12 mouse cellular contexts compared by ENCODE assay signal in genomic region chr10:128340257-128340656, GRCm38 (mm10). TPM values are rescaled to one million over a fixed set of nuclear protein-coding genes. Genes with fewer than 3 reads are reported as not detected.
A peak's percentile ranks its signal among the peaks of the same experiment; 100 is the strongest.
DNase-seq lines count a peak whose midpoint lies in the region; ATAC-seq and TF ChIP-seq lines count a peak whose summit lies in the region.
"Had no signal": no experiment of that assay in that cellular context is flagged by ENCODE, and none has a peak within 500 bp of the region (broad histone marks: within the 10 kb centered on the region; RNA-seq: fewer than 3 reads in every experiment).

No protein-coding gene starts in this region.

- no peak overlapping the region for H3K9ac ChIP-seq in hindbrain, postnatal 0 days (replicated peaks; ENCODE audit: low read length)
- no peak overlapping the region for H3K9ac ChIP-seq in hindbrain, embryonic 13.5 days
- no peak overlapping the region; the same call in 1 of the 2 replicates for H3K9ac ChIP-seq in ES-E14 (ENCODE audit: insufficient read depth, low read depth, low read length, poor library complexity, severe bottlenecking)
- peak overlapping the region; percentile 92; the same call in 1 of the 2 replicates for H3K9ac ChIP-seq in liver, embryonic 12.5 days
- H3K9ac ChIP-seq: kidney, embryonic 15.5 days had no signal

- WGBS in hindbrain, postnatal 0 days = 82% methylated on average over 2 of the region's 2 CpGs
- 90% methylated on average over 2 of the region's 2 CpGs for WGBS in hindbrain, embryonic 13.5 days
- 36% methylated on average over 2 of the region's 2 CpGs for WGBS in liver, embryonic 12.5 days (ENCODE audit: insufficient replicate concordance)
- WGBS in limb, embryonic 10.5 days = 89% methylated on average over 2 of the region's 2 CpGs

- in situ Hi-C loops in ES-E14 (cut with MboI; ENCODE audit: low sequenced_read_pairs in 2 of 2, unreplicated experiment in 2 of 2) = no loop called here

- no peak overlapping the region for H3K4me2 ChIP-seq in hindbrain, postnatal 0 days (ENCODE audit: low read depth, low read length)
- no peak overlapping the region for H3K4me2 ChIP-seq in hindbrain, embryonic 13.5 days
- peak overlapping the region; percentile 86 for H3K4me2 ChIP-seq in liver, embryonic 12.5 days
- H3K4me2 ChIP-seq: kidney, embryonic 15.5 days had no signal

- peaks cover 14% of the 10 kb centered on the region for H3K4me1 ChIP-seq in hindbrain, postnatal 0 days (ENCODE audit: insufficient read depth, low read length)
- peaks cover 30% of the 10 kb centered on the region for H3K4me1 ChIP-seq in hindbrain, embryonic 13.5 days (replicated peaks)
- peaks cover 3 to 11% of the 10 kb centered on the region in 2 experiments; a peak in 3 of 4 replicates for H3K4me1 ChIP-seq in ES-E14 (ENCODE audit: control insufficient read depth in 2 of 2, insufficient read depth in 2 of 2, low read length in 2 of 2, poor library complexity in 1 of 2)
- peaks cover 91% of the 10 kb centered on the region for H3K4me1 ChIP-seq in liver, embryonic 12.5 days
- H3K4me1 ChIP-seq in limb, embryonic 10.5 days = peaks cover 22% of the 10 kb centered on the region

- no peaks in the 10 kb centered on the region for H3K36me3 ChIP-seq in hindbrain, postnatal 0 days (ENCODE audit: insufficient read depth, low read length)
- no peaks in the 10 kb centered on the region for H3K36me3 ChIP-seq in hindbrain, embryonic 13.5 days
- H3K36me3 ChIP-seq in ES-E14 (ENCODE audit: control insufficient read depth, insufficient read depth, low read length, poor library complexity, severe bottlenecking) = peaks cover 4% of the 10 kb centered on the region; the same call in 1 of the 2 replicates
- H3K36me3 ChIP-seq in liver, embryonic 12.5 days = peaks cover 29% of the 10 kb centered on the region
- peaks cover 42% of the 10 kb centered on the region for H3K36me3 ChIP-seq in limb, embryonic 10.5 days

- no peak for ATAC-seq in hindbrain, postnatal 0 days
- no peak for ATAC-seq in hindbrain, embryonic 13.5 days (ENCODE audit: low FRiP score)
- ATAC-seq in liver, embryonic 12.5 days = no peak
- ATAC-seq in granulocyte monocyte progenitor cell, adult 5-6 weeks (replicated peaks; ENCODE audit: poor library complexity, severe bottlenecking) = no peak

- no peaks in the 10 kb centered on the region for H3K9me3 ChIP-seq in hindbrain, postnatal 0 days (ENCODE audit: low read length)
- H3K9me3 ChIP-seq in hindbrain, embryonic 13.5 days = no peaks in the 10 kb centered on the region
- H3K9me3 ChIP-seq in ES-E14 (ENCODE audit: control insufficient read depth, insufficient read depth, low read depth, low read length) = no peaks in the 10 kb centered on the region
- no peaks in the 10 kb centered on the region for H3K9me3 ChIP-seq in liver, embryonic 12.5 days (replicated peaks)
- H3K9me3 ChIP-seq in limb, embryonic 10.5 days (replicated peaks) = no peaks in the 10 kb centered on the region
- H3K9me3 ChIP-seq: kidney, embryonic 15.5 days; midbrain, embryonic 10.5 days had no signal

- TF ChIP-seq CTCF in hindbrain, postnatal 0 days (IDR thresholded peaks at IDR 0.05; ENCODE audit: low read depth) = peak; percentile 24; the same call in 1 of the 2 replicates

- DNase-seq in hindbrain, postnatal 0 days (ENCODE audit: low spot score) = no peak
- peak; percentile 20 to 32 for DNase-seq in B cell, adult 2 months
- peak; percentile 38 for DNase-seq in ES-E14 (ENCODE audit: low read depth, low spot score)
- no peak for DNase-seq in limb, embryonic 10.5 days (ENCODE audit: low spot score)
- DNase-seq in kidney, postnatal 25 days = no peak
- DNase-seq: adrenal gland, postnatal 10 days; cerebellum, adult 9-11 months had no signal

- no peaks in the 10 kb centered on the region for H3K27me3 ChIP-seq in hindbrain, postnatal 0 days (ENCODE audit: insufficient read depth, low read length)
- no peaks in the 10 kb centered on the region for H3K27me3 ChIP-seq in hindbrain, embryonic 13.5 days
- H3K27me3 ChIP-seq in liver, embryonic 12.5 days (replicated peaks) = no peaks in the 10 kb centered on the region
- no peaks in the 10 kb centered on the region for H3K27me3 ChIP-seq in limb, embryonic 10.5 days (ENCODE audit: low read depth, poor library complexity, severe bottlenecking)
- H3K27me3 ChIP-seq: kidney, embryonic 15.5 days had no signal

- no peak overlapping the region for H3K27ac ChIP-seq in hindbrain, postnatal 0 days
- no peak overlapping the region for H3K27ac ChIP-seq in hindbrain, embryonic 13.5 days
- H3K27ac ChIP-seq in ES-E14 (ENCODE audit: insufficient read depth, low read depth, low read length, poor library complexity, severe bottlenecking) = no peak overlapping the region; the same call in 1 of the 2 replicates
- H3K27ac ChIP-seq in liver, embryonic 12.5 days = peak overlapping the region; percentile 41; the same call in 1 of the 2 replicates
- H3K27ac ChIP-seq in limb, embryonic 10.5 days = no peak overlapping the region
- H3K27ac ChIP-seq: kidney, embryonic 15.5 days; midbrain, embryonic 10.5 days had no signal

- no peak overlapping the region for H3K4me3 ChIP-seq in hindbrain, postnatal 0 days (ENCODE audit: low read length)
- H3K4me3 ChIP-seq in hindbrain, embryonic 13.5 days = no peak overlapping the region
- H3K4me3 ChIP-seq in ES-E14 (ENCODE audit: insufficient read depth in 1 of 2, low read depth in 1 of 2, low read length in 2 of 2, poor library complexity in 1 of 2, severe bottlenecking in 1 of 2) = no peak overlapping the region
- no peak overlapping the region for H3K4me3 ChIP-seq in liver, embryonic 12.5 days
- no peak overlapping the region for H3K4me3 ChIP-seq in limb, embryonic 10.5 days
- H3K4me3 ChIP-seq: kidney, embryonic 15.5 days; midbrain, embryonic 10.5 days had no signal

TF ChIP-seq in ES-E14, 5 proteins besides CTCF, POLR2A, EP300 and RAD21 (continues in another document):
- TF ChIP-seq ZC3H11A (IDR thresholded peaks at IDR 0.05; ENCODE audit: borderline replicate concordance, low read depth, low read length) = no peak
- no peak for TF ChIP-seq HCFC1 (IDR thresholded peaks at IDR 0.05; ENCODE audit: borderline replicate concordance, insufficient read depth, low read length)
- TF ChIP-seq ZNF384 (IDR thresholded peaks at IDR 0.05; ENCODE audit: low read depth, low read length) = peak; percentile 75
- no peak for TF ChIP-seq CHD2 (IDR thresholded peaks at IDR 0.05; ENCODE audit: low read depth, low read length)

RNA-seq across cellular contexts. Expression of gene Cs, which starts 2.7 kb away (rescaled TPM):
- 274 and 311 TPM in 2 replicates for total RNA-seq in hindbrain, postnatal 0 days (2014; rRNA removed)
- 262 and 285 TPM in 2 replicates for polyA plus RNA-seq in hindbrain, postnatal 0 days (2015; fragmentation: Nextera tagmentation; extraction: Ambion mirVana)
- 232 and 235 TPM in 2 replicates for polyA plus RNA-seq in hindbrain, embryonic 13.5 days (2015; fragmentation: Nextera tagmentation; extraction: Ambion mirVana)
- total RNA-seq in ES-E14 (2012; rRNA removed) = 107 and 143 TPM in 2 replicates
- polyA plus RNA-seq in liver, embryonic 12.5 days (2016; fragmentation: Nextera tagmentation; extraction: Ambion mirVana) = 183 and 187 TPM in 2 replicates
- polyA plus RNA-seq in limb, embryonic 10.5 days (2016; fragmentation: Nextera tagmentation; extraction: Ambion mirVana) = 248 and 251 TPM in 2 replicates
- total RNA-seq in granulocyte monocyte progenitor cell, adult 5-6 weeks (2014; fragmentation: Nextera tagmentation) = 175 and 176 TPM in 2 replicates
- 104 and 114 TPM in 2 replicates for total RNA-seq in granulocyte monocyte progenitor cell, adult 5-6 weeks (2017)

RNA-seq across cellular contexts. Expression of gene Cnpy2, which starts 18.0 kb away (rescaled TPM):
- 42.9 and 73.3 TPM in 2 replicates for total RNA-seq in hindbrain, postnatal 0 days (2014; rRNA removed)
- 186 and 189 TPM in 2 replicates for polyA plus RNA-seq in hindbrain, postnatal 0 days (2015; fragmentation: Nextera tagmentation; extraction: Ambion mirVana)
- polyA plus RNA-seq in hindbrain, embryonic 13.5 days (2015; fragmentation: Nextera tagmentation; extraction: Ambion mirVana) = 227 and 228 TPM in 2 replicates
- 218 and 257 TPM in 2 replicates for total RNA-seq in ES-E14 (2012; rRNA removed)
- 107 and 114 TPM in 2 replicates for polyA plus RNA-seq in liver, embryonic 12.5 days (2016; fragmentation: Nextera tagmentation; extraction: Ambion mirVana)
- 313 and 334 TPM in 2 replicates for polyA plus RNA-seq in limb, embryonic 10.5 days (2016; fragmentation: Nextera tagmentation; extraction: Ambion mirVana)
- 108 and 200 TPM in 2 replicates for total RNA-seq in granulocyte monocyte progenitor cell, adult 5-6 weeks (2014; fragmentation: Nextera tagmentation)
- 135 TPM in 2 replicates for total RNA-seq in granulocyte monocyte progenitor cell, adult 5-6 weeks (2017)

RNA-seq across cellular contexts. Expression of gene Coq10a, which starts 28.5 kb away (rescaled TPM):
- total RNA-seq in hindbrain, postnatal 0 days (2014; rRNA removed) = 26.9 and 42.1 TPM in 2 replicates
- polyA plus RNA-seq in hindbrain, postnatal 0 days (2015; fragmentation: Nextera tagmentation; extraction: Ambion mirVana) = 50.8 and 52.1 TPM in 2 replicates
- 31.1 and 37.6 TPM in 2 replicates for polyA plus RNA-seq in hindbrain, embryonic 13.5 days (2015; fragmentation: Nextera tagmentation; extraction: Ambion mirVana)
- 8.2 and 10.1 TPM in 2 replicates for total RNA-seq in ES-E14 (2012; rRNA removed)
- polyA plus RNA-seq in liver, embryonic 12.5 days (2016; fragmentation: Nextera tagmentation; extraction: Ambion mirVana) = 8.7 and 8.9 TPM in 2 replicates
- polyA plus RNA-seq in limb, embryonic 10.5 days (2016; fragmentation: Nextera tagmentation; extraction: Ambion mirVana) = 5.6 and 9.1 TPM in 2 replicates
- total RNA-seq in granulocyte monocyte progenitor cell, adult 5-6 weeks (2014; fragmentation: Nextera tagmentation) = 20.8 and 28.4 TPM in 2 replicates
- total RNA-seq in granulocyte monocyte progenitor cell, adult 5-6 weeks (2017) = 6.8 and 7.9 TPM in 2 replicates

RNA-seq across cellular contexts. Expression of gene Ankrd52, which starts 36.7 kb away (rescaled TPM):
- total RNA-seq in hindbrain, postnatal 0 days (2014; rRNA removed) = 38.8 and 39.5 TPM in 2 replicates
- 9.1 and 10.6 TPM in 2 replicates for polyA plus RNA-seq in hindbrain, postnatal 0 days (2015; fragmentation: Nextera tagmentation; extraction: Ambion mirVana)
- polyA plus RNA-seq in hindbrain, embryonic 13.5 days (2015; fragmentation: Nextera tagmentation; extraction: Ambion mirVana) = 11.7 and 12.9 TPM in 2 replicates
- 11.1 and 11.4 TPM in 2 replicates for total RNA-seq in ES-E14 (2012; rRNA removed)
- 9.3 TPM in 2 replicates for polyA plus RNA-seq in liver, embryonic 12.5 days (2016; fragmentation: Nextera tagmentation; extraction: Ambion mirVana)
- 15.9 and 16.5 TPM in 2 replicates for polyA plus RNA-seq in limb, embryonic 10.5 days (2016; fragmentation: Nextera tagmentation; extraction: Ambion mirVana)
- 58.1 and 60.1 TPM in 2 replicates for total RNA-seq in granulocyte monocyte progenitor cell, adult 5-6 weeks (2014; fragmentation: Nextera tagmentation)
- 9.1 and 11.3 TPM in 2 replicates for total RNA-seq in granulocyte monocyte progenitor cell, adult 5-6 weeks (2017)

RNA-seq across cellular contexts. Expression of gene Pan2, which starts 37.1 kb away (rescaled TPM):
- total RNA-seq in hindbrain, postnatal 0 days (2014; rRNA removed) = 21.2 and 25.2 TPM in 2 replicates
- 14.3 and 16.4 TPM in 2 replicates for polyA plus RNA-seq in hindbrain, postnatal 0 days (2015; fragmentation: Nextera tagmentation; extraction: Ambion mirVana)
- 25.3 and 25.8 TPM in 2 replicates for polyA plus RNA-seq in hindbrain, embryonic 13.5 days (2015; fragmentation: Nextera tagmentation; extraction: Ambion mirVana)
- total RNA-seq in ES-E14 (2012; rRNA removed) = 21.9 and 25.4 TPM in 2 replicates
- polyA plus RNA-seq in liver, embryonic 12.5 days (2016; fragmentation: Nextera tagmentation; extraction: Ambion mirVana) = 17.9 and 18.3 TPM in 2 replicates
- 37.2 and 41.8 TPM in 2 replicates for polyA plus RNA-seq in limb, embryonic 10.5 days (2016; fragmentation: Nextera tagmentation; extraction: Ambion mirVana)
- total RNA-seq in granulocyte monocyte progenitor cell, adult 5-6 weeks (2014; fragmentation: Nextera tagmentation) = 22.7 and 25.7 TPM in 2 replicates
- total RNA-seq in granulocyte monocyte progenitor cell, adult 5-6 weeks (2017) = 9.8 and 16.2 TPM in 2 replicates

Comparison
In these comparisons a context has a peak if more than half of its experiments do, and no peak if none do; other contexts are left out.
1. DNase-seq: peak in B cell, adult 2 months (2 of 2) and ES-E14 (single experiment); none in hindbrain, postnatal 0 days (single experiment), limb, embryonic 10.5 days (single experiment) and kidney, postnatal 25 days (0 of 2).